Mouse (Mus musculus) Muller cell, postnatal 12 days (primary cell): ENCODE data around the gene Zfp595.
"Not testable (repeated sequence)": the region's sequence is repeated elsewhere in the genome, so short reads cannot be mapped to it uniquely, and the experiment has no call there.

Source experiments
- DNase-seq: peaks from one replicate; pipeline ENCODE4 v3.0.0-alpha.2; 2015; ENCODE audit errors: inconsistent ontology term

Gene Zfp595

DNA sequence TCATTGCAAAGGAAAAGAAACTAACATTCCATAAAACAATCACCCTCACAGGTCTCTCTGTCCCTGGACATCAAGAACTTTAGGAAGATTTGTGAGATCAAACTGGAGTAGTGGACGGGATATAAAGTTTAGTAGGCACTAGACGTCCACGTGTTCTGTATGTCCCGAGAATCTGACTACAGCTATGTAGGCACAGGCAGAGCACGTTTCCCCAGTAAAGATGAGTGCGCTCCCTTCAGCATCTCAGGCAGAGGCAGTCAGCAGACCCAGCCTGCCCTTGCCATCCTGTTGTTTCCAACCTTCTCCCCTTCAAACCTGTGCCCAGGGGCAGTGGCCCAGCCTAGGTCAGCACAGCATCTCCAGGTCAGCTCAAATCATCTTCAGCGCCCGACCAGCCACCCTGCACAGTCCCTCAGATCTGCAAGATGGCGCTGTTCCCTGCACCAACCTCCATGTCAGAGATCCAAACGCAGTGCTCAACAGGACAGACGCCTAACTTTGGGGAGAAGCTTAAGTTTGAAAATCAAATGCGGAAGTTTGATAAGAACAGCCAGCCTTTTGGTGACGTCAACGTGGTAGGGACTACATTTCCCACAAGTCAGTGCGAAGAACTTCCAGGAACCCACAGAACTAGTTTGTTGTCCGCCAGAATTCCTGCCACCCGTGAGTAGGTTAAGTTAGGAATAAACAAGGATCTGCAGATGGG, at the start of gene Zfp595:
TSS of gene Zfp595 (minus strand) at position 552 of the 706 bp plus-strand sequence.
- DNase-seq, result peak; percentile 83

DNA sequence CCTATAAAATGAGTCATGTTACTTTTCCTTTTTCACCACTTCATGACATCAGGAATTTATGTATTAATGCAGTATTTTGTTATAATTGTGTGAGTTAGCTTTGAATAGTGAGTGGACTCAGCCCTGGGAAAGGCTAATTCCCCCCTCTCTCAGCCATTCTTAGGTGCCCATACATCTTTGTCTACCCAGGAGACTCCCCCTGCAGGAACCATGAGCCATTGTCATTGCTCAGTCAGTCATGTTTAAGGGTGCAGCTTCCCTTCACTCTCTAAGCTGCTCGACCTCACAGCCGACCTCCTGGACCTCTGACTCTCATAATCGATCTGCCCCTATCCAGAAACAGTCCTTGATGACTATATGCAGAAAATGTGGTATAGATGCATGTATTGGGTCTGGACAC, 43.9 kb upstream of the Zfp595 start:
- not testable (repeated sequence) for DNase-seq

DNA sequence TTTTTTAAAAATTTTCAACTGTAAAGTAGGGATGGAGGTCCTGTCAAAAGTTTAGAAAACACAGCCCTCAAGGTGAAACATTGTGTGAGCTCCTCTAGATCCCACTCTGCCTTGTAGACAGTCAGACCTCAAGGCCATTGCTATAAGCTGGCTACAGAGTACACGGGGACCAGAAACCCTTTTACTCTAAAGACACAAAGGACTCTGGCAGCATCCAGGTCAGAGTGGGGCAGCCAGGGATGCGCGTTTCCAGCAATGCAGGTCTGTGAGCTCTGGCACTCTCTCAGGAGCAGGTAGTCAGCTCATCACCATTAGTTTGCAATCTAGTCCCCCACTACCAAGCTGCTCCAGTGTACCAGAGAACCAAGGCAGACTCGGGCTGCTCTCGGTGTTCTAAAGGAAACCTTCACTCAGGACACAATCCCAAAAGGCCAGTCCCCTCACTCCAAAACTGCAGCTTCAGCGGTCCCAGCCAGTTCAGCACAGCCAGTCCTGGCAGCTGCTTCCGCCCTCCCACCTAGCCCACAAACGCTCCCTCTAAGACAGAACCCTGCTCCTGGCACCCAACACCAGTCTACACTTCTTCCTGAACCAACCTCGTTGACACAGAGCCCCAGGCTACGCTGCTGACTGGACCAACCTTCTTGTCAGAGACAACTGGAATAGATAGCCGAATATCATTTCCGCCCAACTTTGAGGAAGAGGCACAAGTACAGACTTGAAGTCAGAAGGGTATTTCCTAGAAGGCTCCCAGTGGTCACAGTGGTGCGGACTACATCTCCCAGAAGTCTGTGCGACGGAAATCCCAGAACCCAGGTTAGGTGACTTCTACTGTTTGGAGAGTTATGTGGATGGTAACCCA, 42.9 kb upstream of the Zfp595 start, which contains the start of the genes Gm28041 and Zfp456:
TSS of gene Gm28041 (minus strand) at position 684 of the 862 bp plus-strand sequence.
TSS of gene Zfp456 (minus strand) at position 761 of the 862 bp plus-strand sequence.
- peak; percentile 72 for DNase-seq

DNA sequence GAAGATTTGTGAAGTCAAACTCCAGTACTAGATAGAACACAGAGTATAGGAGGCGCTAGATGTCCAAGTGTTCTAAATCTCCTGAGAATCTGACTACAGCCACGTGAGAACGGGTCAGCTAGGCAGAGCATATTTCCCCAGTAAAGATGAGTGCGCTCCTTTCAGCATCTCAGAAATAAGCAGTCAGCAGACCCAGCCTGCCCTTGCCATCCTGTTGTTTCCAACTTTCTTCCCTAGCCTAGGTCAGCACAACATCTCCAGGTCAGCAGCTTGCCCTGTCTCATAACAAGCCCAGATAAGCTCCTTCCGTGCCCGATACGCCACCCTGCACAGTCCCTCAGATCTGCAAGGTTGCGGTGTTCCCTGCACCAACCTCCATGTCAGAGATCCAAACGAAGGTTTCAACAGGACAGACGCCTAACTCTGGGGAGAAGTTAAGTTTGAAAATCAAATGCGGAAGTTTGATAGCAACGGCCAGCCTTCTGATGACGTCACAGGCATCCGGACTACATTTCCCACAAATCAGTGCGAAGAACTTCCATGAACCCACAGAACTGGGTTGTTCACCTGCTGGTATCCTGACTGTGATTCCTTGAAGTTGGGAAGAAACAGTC, 27.9 kb upstream of the Zfp595 start, which contains the start of the genes Gm28044 and Zfp953:
TSS of gene Gm28044 (minus strand) at position 406 of the 614 bp plus-strand sequence.
TSS of gene Zfp953 (minus strand) at position 475 of the 614 bp plus-strand sequence.
- peak; percentile 83 for DNase-seq

DNA sequence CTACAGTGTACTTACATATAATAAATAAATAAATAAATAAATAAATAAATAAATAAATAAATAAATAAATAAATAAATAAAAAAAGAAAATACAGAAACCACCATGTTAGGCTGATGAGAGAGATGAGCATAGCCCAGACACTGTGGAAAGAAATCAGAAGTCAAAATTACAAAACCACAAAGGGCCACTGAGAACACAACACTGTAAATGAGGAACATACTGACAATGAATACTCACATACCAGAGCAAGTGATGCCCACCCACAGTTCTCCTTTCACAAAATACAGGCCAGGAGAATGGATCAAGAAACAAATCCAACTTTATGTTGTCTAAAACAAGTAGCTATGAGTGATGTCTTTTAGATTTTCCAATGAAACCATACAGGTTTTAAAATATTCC, 19.5 kb upstream of the Zfp595 start:
- no peak for DNase-seq

DNA sequence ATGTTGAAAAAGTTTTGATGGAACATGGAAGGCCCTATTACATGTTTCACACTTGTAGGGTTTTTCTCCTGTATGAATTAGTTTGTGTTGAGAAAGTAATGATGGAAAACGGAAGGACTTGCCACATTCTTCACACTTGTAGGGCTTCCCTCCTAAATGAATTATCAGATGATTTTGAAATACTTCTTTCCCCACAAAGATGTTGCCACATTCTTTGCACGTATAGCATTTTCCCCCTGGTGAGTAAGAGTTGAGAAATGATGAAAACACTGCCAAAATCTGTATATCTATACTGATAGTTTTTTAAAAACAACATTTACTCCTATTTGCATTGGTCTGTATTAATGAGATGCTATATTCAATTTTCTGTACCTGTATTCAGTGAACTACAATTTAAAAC, 11.1 kb upstream of the Zfp595 start:
- no peak for DNase-seq

DNA sequence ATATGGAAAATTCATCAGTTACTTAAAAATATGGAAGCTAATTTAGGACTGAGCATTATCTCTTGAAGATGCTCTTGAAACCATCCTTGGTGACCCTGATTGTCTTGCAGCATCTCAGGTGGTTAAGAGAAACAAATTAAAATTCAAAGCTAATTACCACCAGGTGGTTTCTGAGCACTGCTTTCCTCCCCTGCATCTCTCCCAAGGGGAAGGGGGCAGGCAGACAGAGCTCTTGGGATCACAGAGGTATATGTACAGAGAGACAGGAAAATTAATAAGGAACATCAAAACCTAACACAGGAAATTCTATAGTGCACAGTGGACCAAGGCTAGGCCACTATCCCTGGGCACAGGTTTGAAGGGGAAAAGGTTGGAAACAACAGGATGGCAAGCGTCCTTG, 507 bp upstream of the Zfp595 start:
- DNase-seq, result no peak

DNA sequence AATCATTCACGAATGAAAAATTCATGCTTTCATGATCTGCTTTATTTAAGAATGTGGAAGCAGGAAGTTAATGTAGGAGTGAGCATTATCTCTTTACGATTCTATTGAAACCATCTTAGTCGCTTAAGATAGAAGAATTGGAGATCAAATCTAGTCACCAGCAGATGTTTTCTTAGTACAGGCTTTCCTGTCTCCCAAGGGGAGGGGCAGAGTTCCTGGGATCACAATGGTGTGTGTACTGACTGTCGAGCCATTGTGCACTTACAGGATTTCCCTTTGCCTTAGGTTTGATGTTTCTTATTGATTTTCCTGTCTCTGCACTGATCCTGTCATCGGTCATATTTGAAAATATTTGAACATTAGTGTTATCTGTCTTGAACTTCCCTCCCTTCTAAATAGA, 25.7 kb downstream of the Zfp595 start:
- no peak for DNase-seq

DNA sequence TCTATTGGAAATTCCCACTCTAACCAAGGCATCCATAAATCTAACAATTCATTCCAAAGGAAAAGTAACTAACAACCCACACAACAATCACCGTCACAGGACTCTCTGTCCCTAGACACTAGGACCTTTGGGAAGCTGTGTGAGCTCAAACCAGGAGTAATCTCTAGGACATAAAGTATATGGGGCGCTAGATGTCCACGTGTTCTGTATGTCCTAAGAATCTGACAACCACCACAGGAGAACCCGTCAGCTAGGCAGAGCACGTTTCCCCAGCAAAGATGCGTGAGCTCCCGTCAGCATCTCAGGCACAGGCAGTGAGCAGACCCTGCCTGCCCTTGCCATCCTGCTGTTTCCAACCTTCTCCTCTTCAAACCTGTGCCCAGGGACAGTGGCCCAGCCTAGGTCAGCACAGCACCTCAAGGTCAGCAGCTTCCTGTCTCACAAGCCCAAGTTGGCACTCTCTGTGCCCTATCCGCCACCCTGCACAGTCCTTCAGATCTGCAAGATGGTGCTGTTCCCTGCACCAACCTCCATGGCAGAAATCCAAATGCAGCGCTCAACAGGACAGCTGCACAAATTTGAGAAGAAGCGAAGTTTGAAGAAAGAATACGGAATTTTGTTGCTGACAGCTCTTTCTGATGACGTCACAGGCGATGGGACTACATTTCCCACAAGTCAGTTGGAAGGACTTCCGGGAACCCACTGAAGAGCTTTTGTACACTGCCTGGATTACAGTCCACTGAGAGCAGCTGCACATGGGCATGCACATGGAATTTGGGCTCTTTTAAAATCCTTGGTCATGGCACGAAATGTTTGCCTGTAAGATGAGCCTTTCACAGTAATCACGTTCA, 26.3 kb downstream of the Zfp595 start, which contains the start of gene Zfp457:
TSS of gene Zfp457 (minus strand) at position 664 of the 851 bp plus-strand sequence.
- peak; percentile 89 for DNase-seq

DNA sequence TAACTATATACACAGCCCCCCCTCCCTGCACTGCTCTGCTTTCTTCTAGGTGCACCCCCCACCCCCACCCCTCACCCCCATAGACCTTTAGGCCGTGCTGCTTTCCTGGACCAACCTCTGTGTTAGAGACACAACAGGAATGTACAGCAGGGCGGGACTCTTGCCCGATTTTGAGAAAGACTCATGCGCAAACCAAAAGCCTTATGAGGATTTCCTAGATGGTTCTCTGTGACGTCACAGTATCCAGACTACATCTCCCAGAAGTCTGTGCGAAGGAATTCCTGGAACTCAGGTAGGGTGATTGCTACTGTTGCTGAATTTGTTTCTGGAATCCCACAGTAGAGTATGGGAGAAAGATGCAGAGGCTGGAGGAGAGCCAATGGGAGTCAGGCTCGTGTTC, 54.1 kb downstream of the Zfp595 start, which contains the start of gene Zfp458:
TSS of gene Zfp458 (minus strand) at position 153 of the 400 bp plus-strand sequence.
- peak; percentile 9 for DNase-seq

DNA sequence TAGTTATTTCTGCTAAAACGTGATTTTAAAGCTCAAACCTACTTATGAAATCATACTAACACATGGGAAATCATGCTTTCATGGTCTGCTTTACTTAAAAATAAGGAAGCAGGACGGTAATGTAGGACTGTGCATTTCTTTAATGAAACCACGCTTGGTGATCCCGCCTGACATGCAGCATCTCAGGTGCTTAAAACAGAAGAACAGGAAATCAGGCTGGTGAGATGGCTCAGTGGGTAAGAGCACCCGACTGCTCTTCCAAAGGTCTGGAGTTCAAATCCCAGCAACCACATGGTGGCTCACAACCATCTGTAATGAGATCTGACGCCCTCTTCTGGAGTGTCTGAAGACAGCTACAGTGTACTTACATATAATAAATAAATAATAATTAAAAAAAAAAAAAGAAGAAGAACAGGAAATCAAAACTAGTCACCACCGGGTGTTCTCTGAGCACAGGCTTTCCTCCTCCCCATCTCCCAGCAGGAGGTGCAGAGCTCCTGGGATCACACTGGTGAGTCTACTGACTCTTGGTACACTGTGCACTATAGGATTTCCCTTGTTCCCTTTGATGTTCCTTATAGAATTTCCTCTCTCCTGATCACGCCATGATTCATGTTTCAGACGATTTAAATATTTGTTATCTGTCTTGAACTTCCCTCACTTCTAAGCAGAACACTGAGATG, 62.8 kb downstream of the Zfp595 start:
- not testable (repeated sequence) for DNase-seq

DNA sequence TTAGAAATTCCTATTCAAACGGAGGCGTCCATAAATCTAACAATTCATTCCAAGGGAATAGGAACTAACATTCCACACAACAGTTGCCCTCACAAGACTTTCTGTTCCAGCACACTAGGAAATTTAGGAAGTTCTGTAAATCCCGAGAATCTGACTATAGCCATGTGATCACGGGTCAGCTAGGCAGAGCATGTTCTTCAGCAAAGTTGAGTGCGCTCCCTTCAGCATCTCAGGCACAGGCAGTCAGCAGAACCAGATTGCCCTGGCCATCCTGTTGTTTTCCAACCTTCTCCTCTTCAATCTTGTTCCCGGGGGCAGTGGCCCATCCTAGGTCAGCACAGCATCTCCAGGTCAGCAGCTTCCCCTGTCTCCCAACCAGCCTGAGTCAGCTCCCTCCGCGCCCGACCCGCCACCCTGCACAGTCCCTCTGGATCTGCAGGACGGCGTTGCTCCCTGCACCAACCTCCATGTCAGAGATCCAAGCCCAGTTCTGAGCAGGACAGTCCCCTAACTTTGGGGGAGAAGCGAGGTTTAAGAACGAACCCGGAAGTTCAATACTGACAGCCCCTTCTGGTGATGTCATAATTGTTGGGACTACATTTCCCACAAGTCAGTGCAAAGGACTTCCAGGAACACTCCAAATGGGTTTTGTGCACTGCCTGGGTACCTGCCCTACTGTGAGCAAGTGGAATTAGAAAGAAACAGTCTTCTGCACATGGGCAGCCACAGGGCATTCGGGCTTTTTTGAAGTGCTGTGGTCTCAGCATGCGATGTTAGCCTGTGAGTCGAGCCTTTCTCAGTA, 63.6 kb downstream of the Zfp595 start:
- peak; percentile 78 for DNase-seq
